Mouse (Mus musculus) forebrain, embryonic 14.5 days (tissue): ENCODE results near the gene Efcc1. TPM values are rescaled to one million over a fixed set of nuclear protein-coding genes. Genes with fewer than 3 reads are reported as not detected.
"Not testable (repeated sequence)": the region's sequence is repeated elsewhere in the genome, so short reads cannot be mapped to it uniquely, and the experiment has no call there.

ENCODE experiments used
- ATAC-seq: fragments of 200-750 bp; cut with Nextera tagmentation; 2 replicates; pipeline ENCODE4 v1.8.0; 2017; ENCODE audit warnings: mild to moderate bottlenecking, moderate library complexity
- DNase-seq: peaks from one replicate; pipeline ENCODE4 v3.0.0-alpha.2; 2015; ENCODE audit warnings: low spot score
- H3K27ac ChIP-seq: fragments of 300-500 bp; sonication (generic); 2 replicates; pipeline ENCODE4 v1.5.1; 2014; ENCODE audit warnings: low read depth, mild to moderate bottlenecking, control low read depth, low read length, moderate library complexity
- H3K27me3 ChIP-seq: fragments of 300-500 bp; sonication (generic); replicated peaks from 2 replicates; pipeline ENCODE4 v1.6.1; 2014; ENCODE audit warnings: low read length, control low read depth, mixed read lengths; ENCODE audit not compliant: control insufficient read depth, insufficient read depth
- H3K36me3 ChIP-seq: fragments of 300-500 bp; sonication (generic); 2 replicates; pipeline ENCODE4 v1.6.1; 2014; ENCODE audit warnings: low read length, control low read depth; ENCODE audit not compliant: control insufficient read depth, insufficient read depth
- H3K4me1 ChIP-seq: fragments of 300-500 bp; sonication (generic); 2 replicates; pipeline ENCODE4 v1.6.1; 2014; ENCODE audit warnings: antibody characterized with exemption, low read length, control low read depth; ENCODE audit not compliant: control insufficient read depth, insufficient read depth
- H3K4me2 ChIP-seq: fragments of 300-500 bp; sonication (generic); 2 replicates; pipeline ENCODE4 v1.6.1; 2014; ENCODE audit warnings: mild to moderate bottlenecking, control low read depth, low read length
- H3K4me3 ChIP-seq: fragments of 300-500 bp; sonication (generic); 2 replicates; pipeline ENCODE4 v1.5.1; 2014; ENCODE audit warnings: low read depth, low read length, control low read depth
- H3K9ac ChIP-seq: fragments of 300-500 bp; sonication (generic); 2 replicates; pipeline ENCODE4 v1.6.1; 2014; ENCODE audit warnings: mild to moderate bottlenecking, low read length, control low read depth, moderate library complexity
- H3K9me3 ChIP-seq: fragments of 300-500 bp; sonication (generic); replicated peaks from 2 replicates; pipeline ENCODE4 v1.6.1; 2016; ENCODE audit warnings: low read length, control low read depth, mixed read lengths; ENCODE audit not compliant: control insufficient read depth
- WGBS: fragments of 180-500 bp; shearing (Covaris S2); extraction: QIAGEN DNeasy Blood & Tissue Kit; methylation state at CpG from one replicate; pipeline ENCODE4 v1.1.7; 2014; 5-methylcytosine and 5-hydroxymethylcytosine counted together
- polyA plus RNA-seq: library from polyadenylated mRNA; unstranded; fragments of >200 nt; fragmentation: Nextera tagmentation; extraction: Ambion mirVana; gene quantifications from 2 replicates; pipeline ENCODE4 v1.2.1, GENCODE M21; 2014

The Efcc1 gene
- polyA plus RNA-seq, 1 experiment from 2014 or later, result 0.89 TPM

DNA sequence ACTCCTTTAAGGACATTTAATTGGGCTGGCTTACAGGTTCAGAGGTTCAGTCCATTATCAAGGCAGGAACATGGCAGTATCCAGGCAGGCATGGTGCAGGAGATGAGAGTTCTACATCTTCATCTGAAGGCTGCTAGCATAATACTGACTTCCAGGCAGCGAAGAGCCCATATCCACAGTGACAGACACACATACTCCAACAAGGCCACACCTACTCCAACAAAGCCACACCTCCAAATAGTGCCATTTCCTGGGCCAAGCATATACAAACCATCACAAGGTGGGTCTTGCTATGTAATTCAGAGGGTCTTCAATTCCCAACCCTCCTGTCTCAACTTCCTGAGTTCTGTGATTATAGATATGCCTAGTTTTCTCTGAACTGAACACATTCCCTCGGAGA, 33.6 kb downstream of the Efcc1 start:
- WGBS, result 92% methylated on average over 2 of the region's 2 CpGs
- H3K4me2 ChIP-seq, DNase-seq, H3K27me3 ChIP-seq, H3K27ac ChIP-seq, ATAC-seq, H3K36me3 ChIP-seq, H3K4me3 ChIP-seq, H3K9me3 ChIP-seq, H3K4me1 ChIP-seq, H3K9ac ChIP-seq: not testable (repeated sequence)

DNA sequence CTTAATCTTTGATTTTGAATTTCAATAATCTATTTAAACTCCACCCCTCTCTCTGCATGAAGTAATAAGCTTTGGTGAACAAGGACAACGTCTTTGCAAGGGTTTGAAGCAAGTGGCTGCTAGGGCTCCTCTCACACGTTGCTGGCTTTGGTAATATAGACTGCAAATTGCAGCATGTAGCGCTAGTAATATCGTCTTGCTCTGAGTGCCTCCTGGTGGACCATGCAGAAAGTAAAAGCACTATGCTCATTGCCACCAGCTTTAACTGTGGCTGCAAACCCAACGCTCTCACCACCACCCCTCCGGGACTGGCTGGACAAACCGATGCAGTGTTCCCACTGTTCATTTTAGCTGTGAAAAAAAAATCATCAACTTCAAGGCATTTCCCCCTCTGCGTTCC, 40.0 kb downstream of the Efcc1 start:
- peak; percentile 32 for DNase-seq
- Histone ChIP-seq H3K4me3 (no peak overlapping the region), H3K9ac (no peak overlapping the region), H3K9me3 (no peaks in the 10 kb centered on the region), H3K4me2 (no peak overlapping the region), H3K4me1 (no peaks in the 10 kb centered on the region), H3K27me3 (no peaks in the 10 kb centered on the region), H3K36me3 (no peaks in the 10 kb centered on the region), H3K27ac (no peak overlapping the region)
- ATAC-seq, result no peak
- 57% methylated on average over 8 of the region's 8 CpGs for WGBS

- H3K9ac ChIP-seq, result no peak overlapping the region
- H3K36me3 ChIP-seq, result no peaks in the 10 kb centered on the region
- no peak for ATAC-seq
- H3K4me3 ChIP-seq, result no peak overlapping the region
- H3K27ac ChIP-seq, result no peak overlapping the region
- no peaks in the 10 kb centered on the region for H3K27me3 ChIP-seq
- H3K4me1 ChIP-seq, result no peaks in the 10 kb centered on the region
- DNase-seq, result no peak
- 42% methylated on average over 1 of the region's 1 CpGs for WGBS
- no peak overlapping the region for H3K4me2 ChIP-seq
- no peaks in the 10 kb centered on the region for H3K9me3 ChIP-seq
Observed at GRCm38 (mm10) chr6:87774466-87774865, 43.8 kb downstream of the Efcc1 start.

DNA sequence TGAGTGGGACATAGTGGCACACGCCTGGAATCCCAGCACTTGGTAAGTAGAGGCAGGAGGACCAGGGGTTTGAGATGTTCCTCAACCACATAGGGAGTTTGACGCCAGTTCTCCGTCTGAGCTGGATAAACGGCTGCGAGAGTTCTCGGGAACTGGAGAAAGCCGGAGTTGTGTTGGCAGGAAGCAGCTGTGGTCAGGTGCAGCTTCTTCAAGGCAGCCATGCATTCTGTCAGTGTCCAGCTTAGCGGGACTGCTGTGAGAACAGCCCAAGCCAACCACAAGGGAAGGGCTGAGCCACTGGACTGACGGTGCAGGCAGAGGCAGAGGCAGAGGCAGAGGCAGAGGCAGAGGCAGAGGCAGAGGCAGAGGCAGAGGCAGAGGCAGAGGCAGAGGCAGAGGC, 44.2 kb downstream of the Efcc1 start:
- Histone ChIP-seq H3K27ac (no peak overlapping the region), H3K4me1 (no peaks in the 10 kb centered on the region), H3K27me3 (no peaks in the 10 kb centered on the region), H3K9me3 (no peaks in the 10 kb centered on the region), H3K9ac (no peak overlapping the region), H3K4me2 (no peak overlapping the region), H3K36me3 (no peaks in the 10 kb centered on the region), H3K4me3 (no peak overlapping the region)
- no peak for ATAC-seq
- 87% methylated on average over 9 of the region's 9 CpGs for WGBS
- no peak for DNase-seq

GRCm38 (mm10) chr6:87775588-87776245, 45.0 kb downstream of the Efcc1 start:
- no peak for ATAC-seq
- H3K4me3 ChIP-seq, result no peak overlapping the region
- H3K9me3 ChIP-seq, result no peaks in the 10 kb centered on the region
- no peaks in the 10 kb centered on the region for H3K27me3 ChIP-seq
- no peak overlapping the region for H3K9ac ChIP-seq
- H3K27ac ChIP-seq, result no peak overlapping the region
- no peaks in the 10 kb centered on the region for H3K36me3 ChIP-seq
- H3K4me1 ChIP-seq, result no peaks in the 10 kb centered on the region
- no peak for DNase-seq
- 81% methylated on average over 3 of the region's 3 CpGs for WGBS
- no peak overlapping the region for H3K4me2 ChIP-seq

DNA sequence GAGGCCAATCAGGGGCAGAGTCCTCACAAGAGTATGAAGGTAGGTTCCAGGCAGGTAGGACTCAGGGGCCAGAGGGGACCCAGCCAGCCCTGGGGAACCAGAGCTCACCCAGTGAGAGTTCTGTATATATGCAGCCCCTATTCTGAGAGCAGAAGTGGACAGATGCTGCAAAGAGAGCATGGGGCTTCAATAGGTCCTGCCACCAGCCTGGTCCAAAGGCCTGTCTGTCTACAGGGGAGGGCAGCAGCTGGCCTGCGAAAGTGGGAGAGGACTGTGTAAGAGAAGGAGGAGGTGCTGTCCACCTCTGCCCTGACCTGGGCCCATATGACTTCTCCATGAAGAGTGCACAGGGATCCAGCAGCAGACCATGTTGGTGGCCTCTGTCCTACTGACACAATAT, 46.0 kb downstream of the Efcc1 start:
- no peaks in the 10 kb centered on the region for H3K4me1 ChIP-seq
- DNase-seq (no peak), ATAC-seq (no peak)
- no peak overlapping the region for H3K27ac ChIP-seq
- 91% methylated on average over 1 of the region's 1 CpGs for WGBS
- H3K4me2 ChIP-seq, result no peak overlapping the region
- no peaks in the 10 kb centered on the region for H3K9me3 ChIP-seq
- H3K27me3 ChIP-seq, result no peaks in the 10 kb centered on the region
- H3K9ac ChIP-seq, result no peak overlapping the region
- no peaks in the 10 kb centered on the region for H3K36me3 ChIP-seq
- H3K4me3 ChIP-seq, result no peak overlapping the region

GRCm38 (mm10) chr6:87777842-87778241, 47.2 kb downstream of the Efcc1 start, which contains the start of gene Gp9:
Gene Gp9, plus strand, starts transcription at chr6:87778072.
- no peak for ATAC-seq
- WGBS, result 74% methylated on average over 2 of the region's 2 CpGs

GRCm38 (mm10) chr6:87778294-87779173, 47.9 kb downstream of the Efcc1 start:
- DNase-seq, result no peak
- ATAC-seq, result no peak
- Histone ChIP-seq H3K4me1 (no peaks in the 10 kb centered on the region), H3K27ac (no peak overlapping the region), H3K9me3 (no peaks in the 10 kb centered on the region), H3K27me3 (no peaks in the 10 kb centered on the region), H3K4me3 (no peak overlapping the region), H3K36me3 (no peaks in the 10 kb centered on the region), H3K9ac (no peak overlapping the region), H3K4me2 (no peak overlapping the region)
- 79% methylated on average over 11 of the region's 11 CpGs for WGBS

More at GRCm38 (mm10) chr6:87777842-87778241, 47.2 kb downstream of the Efcc1 start, which contains the start of gene Gp9:
- Histone ChIP-seq H3K36me3 (no peaks in the 10 kb centered on the region), H3K9me3 (no peaks in the 10 kb centered on the region), H3K27me3 (no peaks in the 10 kb centered on the region), H3K4me1 (no peaks in the 10 kb centered on the region), H3K4me3 (no peak within 1 kb of the TSS), H3K4me2 (no peak within 1 kb of the TSS), H3K27ac (no peak within 1 kb of the TSS), H3K9ac (no peak within 1 kb of the TSS)
- no peak for DNase-seq
